Mouse (Mus musculus) forebrain, postnatal 0 days (tissue): ENCODE data around the gene Msh4. TPM values are rescaled to one million over a fixed set of nuclear protein-coding genes. Genes with fewer than 3 reads are reported as not detected.

ENCODE experiments used
- ATAC-seq: fragments of 200-750 bp; cut with Nextera tagmentation; 2 replicates; pipeline ENCODE4 v1.8.0; 2017; ENCODE audit warnings: mild to moderate bottlenecking, moderate library complexity
- DNase-seq: peaks from one replicate; pipeline ENCODE4 v3.0.0-alpha.2; 2015
- H3K27ac ChIP-seq: fragments of 300-500 bp; sonication (generic); 2 replicates; pipeline ENCODE4 v1.5.1; 2014; ENCODE audit warnings: low read depth, mild to moderate bottlenecking, antibody characterized with exemption, low read length, moderate library complexity, mixed read lengths
- H3K27me3 ChIP-seq: fragments of 300-500 bp; sonication (generic); 2 replicates; pipeline ENCODE4 v1.6.1; 2014; ENCODE audit warnings: mild to moderate bottlenecking, low read length, mixed read lengths; ENCODE audit not compliant: insufficient read depth
- H3K36me3 ChIP-seq: fragments of 300-500 bp; sonication (generic); 2 replicates; pipeline ENCODE4 v1.6.1; 2014; ENCODE audit warnings: mild to moderate bottlenecking, moderate library complexity; ENCODE audit not compliant: insufficient read depth
- H3K4me1 ChIP-seq: fragments of 300-500 bp; sonication (generic); 2 replicates; pipeline ENCODE4 v1.6.1; 2014; ENCODE audit warnings: antibody characterized with exemption; ENCODE audit not compliant: insufficient read depth
- H3K4me2 ChIP-seq: fragments of 300-500 bp; sonication (generic); 2 replicates; pipeline ENCODE4 v1.6.1; 2014; ENCODE audit warnings: low read depth, mild to moderate bottlenecking, moderate library complexity
- H3K4me3 ChIP-seq: fragments of 300-500 bp; sonication (generic); 2 replicates; pipeline ENCODE4 v1.5.1; 2014; ENCODE audit warnings: low read depth, low read length, mixed read lengths
- H3K9ac ChIP-seq: fragments of 300-500 bp; sonication (generic); 2 replicates; pipeline ENCODE4 v1.6.1; 2014; ENCODE audit warnings: mild to moderate bottlenecking
- H3K9me3 ChIP-seq: fragments of 300-500 bp; sonication (generic); 2 replicates; pipeline ENCODE4 v1.6.1; 2016; ENCODE audit warnings: low read length
- CTCF ChIP-seq: sonication (generic); IDR thresholded peaks from 2 replicates; pipeline ENCODE4 v1.5.1; 2016; ENCODE audit warnings: antibody characterized with exemption, control low read depth, low read depth
- WGBS: fragments of 180-500 bp; shearing (Covaris S2); extraction: QIAGEN DNeasy Blood & Tissue Kit; methylation state at CpG from one replicate; pipeline ENCODE4 v1.1.7; 2014; 5-methylcytosine and 5-hydroxymethylcytosine counted together
- polyA plus RNA-seq: library from polyadenylated mRNA; unstranded; fragments of >200 nt; fragmentation: Nextera tagmentation; extraction: Ambion mirVana; gene quantifications from 2 replicates; pipeline ENCODE4 v1.2.1, GENCODE M21; 2015
- total RNA-seq: library from RNA; depleted of rRNA; stranded (reverse); fragments of >200 nt; gene quantifications from 2 replicates; pipeline ENCODE4 v1.2.3, GENCODE M21; 2014

Msh4 gene
- total and polyA plus RNA-seq, 2 experiments from 2014 or later: 0.05 to 0.95 TPM

DNA sequence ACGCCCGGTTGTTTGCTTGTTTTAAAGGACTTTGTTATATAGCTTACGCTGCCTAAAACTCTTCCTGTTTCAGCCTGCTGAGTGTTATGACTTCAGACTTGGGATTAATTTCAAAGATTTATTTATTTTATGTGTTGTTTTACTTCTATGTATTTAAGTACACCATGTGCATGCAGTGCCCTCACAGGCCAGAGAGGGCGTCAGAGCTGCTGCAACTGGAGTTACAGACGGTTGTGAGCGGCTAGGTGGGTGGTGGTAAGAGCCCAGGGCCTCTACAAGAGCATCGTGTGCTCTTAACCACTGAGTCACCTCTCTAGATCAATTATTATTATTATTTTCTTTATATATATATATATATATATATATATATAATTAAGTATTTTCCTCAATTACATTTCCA is 20.4 kb upstream of the Msh4 start:
- H3K27ac ChIP-seq: no peak overlapping the region
- DNase-seq (no peak), ATAC-seq (no peak)
- no peak overlapping the region for H3K9ac ChIP-seq
- no peaks in the 10 kb centered on the region for H3K27me3 ChIP-seq
- no peak overlapping the region for H3K4me2 ChIP-seq
- whole genome bisulfite sequencing: 87% methylated on average over 7 of the region's 7 CpGs
- no peaks in the 10 kb centered on the region for H3K4me1 ChIP-seq
- H3K4me3 ChIP-seq: no peak overlapping the region
- H3K9me3 ChIP-seq: no peaks in the 10 kb centered on the region
- no peak for TF ChIP-seq CTCF
- H3K36me3 ChIP-seq: peaks cover 11% of the 10 kb centered on the region; the same call in 1 of the 2 replicates

DNA sequence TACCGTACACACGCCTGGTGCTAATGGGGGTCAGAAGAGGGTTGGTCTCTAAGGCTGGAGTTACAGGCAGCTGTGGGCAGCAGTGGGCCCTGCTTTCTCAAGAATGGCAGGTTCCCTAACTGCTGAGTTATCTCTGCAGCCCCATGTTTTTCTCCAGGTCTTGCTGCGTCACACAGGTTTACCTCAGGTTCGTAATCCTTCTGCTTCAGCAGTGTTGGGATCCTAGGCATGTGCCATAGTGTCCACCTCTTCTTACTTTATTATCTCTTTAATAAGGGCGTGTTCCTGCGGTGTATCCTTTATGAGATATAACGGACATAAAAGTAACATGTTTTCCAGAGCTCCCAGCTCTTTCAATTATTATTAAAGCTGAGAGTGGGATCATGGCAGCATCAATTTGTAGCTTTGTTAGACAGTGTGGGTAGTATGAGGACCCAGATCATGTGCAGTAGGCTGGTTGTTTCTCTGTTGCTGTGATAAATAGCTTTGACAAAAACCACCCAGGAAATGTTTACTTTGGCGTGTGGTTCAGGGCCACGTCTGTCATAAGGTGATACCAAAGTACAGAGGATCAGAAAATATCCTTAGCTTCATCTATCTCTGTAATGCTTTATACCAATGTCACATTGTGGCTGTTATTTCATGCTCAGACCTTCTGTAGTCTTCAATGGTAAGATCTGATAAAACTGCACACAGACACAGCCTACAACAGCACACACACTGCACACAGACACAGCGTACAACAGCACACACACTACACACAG is 15.4 kb upstream of the Msh4 start:
- H3K27ac ChIP-seq: no peak overlapping the region
- ATAC-seq (no peak), DNase-seq (no peak)
- no peaks in the 10 kb centered on the region for H3K9me3 ChIP-seq
- no peaks in the 10 kb centered on the region for H3K27me3 ChIP-seq
- H3K4me3 ChIP-seq: no peak overlapping the region
- H3K36me3 ChIP-seq: peaks cover 11% of the 10 kb centered on the region; the same call in 1 of the 2 replicates
- TF ChIP-seq CTCF: no peak
- WGBS: 95% methylated on average over 10 of the region's 10 CpGs
- H3K9ac ChIP-seq: no peak overlapping the region
- no peaks in the 10 kb centered on the region for H3K4me1 ChIP-seq
- H3K4me2 ChIP-seq: no peak overlapping the region

DNA sequence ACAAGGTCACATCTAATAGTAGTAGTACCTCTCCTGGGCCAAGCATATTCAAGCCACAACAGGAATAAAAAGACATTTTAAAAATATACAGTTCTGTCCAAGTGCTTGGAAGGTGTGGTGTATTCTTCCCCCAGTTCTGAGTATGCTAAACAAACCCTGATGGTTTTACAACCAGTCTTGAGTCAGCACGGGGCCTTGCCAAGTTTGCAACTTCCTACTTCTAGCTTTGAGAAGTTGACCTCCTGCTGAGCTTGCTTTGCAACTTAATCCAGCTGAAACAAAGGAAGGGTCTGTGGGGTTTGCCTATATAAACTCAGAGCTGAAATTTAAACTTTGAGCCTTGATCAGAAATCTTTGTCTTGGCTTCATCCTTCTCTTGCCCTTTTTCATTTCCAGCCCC is 11.3 kb upstream of the Msh4 start:
- WGBS: 3% methylated on average over 1 of the region's 1 CpGs
- Histone ChIP-seq H3K4me3 (no peak overlapping the region), H3K27me3 (no peaks in the 10 kb centered on the region), H3K9ac (no peak overlapping the region), H3K27ac (no peak overlapping the region), H3K4me2 (no peak overlapping the region), H3K4me1 (no peaks in the 10 kb centered on the region), H3K36me3 (no peaks in the 10 kb centered on the region), H3K9me3 (no peaks in the 10 kb centered on the region)
- DNase-seq: no peak
- TF ChIP-seq CTCF: no peak
- ATAC-seq: no peak

DNA sequence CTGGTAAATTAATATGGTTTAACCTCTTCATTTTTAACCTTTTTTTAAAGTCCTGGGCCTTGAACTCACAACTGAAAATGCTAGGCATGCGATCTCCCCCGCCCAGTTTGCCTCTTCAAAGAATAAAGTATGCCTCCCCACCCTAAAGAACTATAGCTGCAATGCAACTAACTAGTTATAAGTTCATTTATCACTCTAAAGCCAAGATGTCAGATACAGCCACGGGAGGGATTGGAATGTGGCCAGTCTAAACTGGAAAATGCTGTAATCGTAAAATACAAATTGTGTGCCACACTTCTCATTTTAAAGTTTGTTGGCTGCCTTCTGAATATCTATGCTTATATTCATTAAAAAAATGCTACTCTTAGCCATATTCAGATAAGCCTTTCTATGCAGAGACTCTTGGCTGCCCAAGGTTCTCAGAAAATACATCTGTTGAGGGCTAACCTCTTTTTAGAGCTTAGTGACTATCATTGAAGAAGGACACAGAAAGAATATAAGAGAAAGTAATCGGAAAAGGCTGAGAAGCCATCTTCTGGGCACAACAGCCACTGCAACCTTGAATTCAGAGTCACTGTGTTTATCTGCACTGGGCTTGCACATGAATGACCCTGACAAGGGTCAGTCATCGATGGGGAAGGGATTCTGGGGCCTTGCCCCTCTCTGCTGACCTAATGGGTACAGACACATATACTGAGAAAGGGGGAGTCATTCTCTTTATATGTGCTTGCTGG is 7.7 kb upstream of the Msh4 start:
- Histone ChIP-seq H3K4me2 (peak overlapping the region; percentile 77), H3K4me3 (peak overlapping the region; percentile 85), H3K9ac (peak overlapping the region; percentile 88), H3K36me3 (peaks cover 23% of the 10 kb centered on the region), H3K27me3 (no peaks in the 10 kb centered on the region), H3K9me3 (no peaks in the 10 kb centered on the region), H3K4me1 (peaks cover 13% of the 10 kb centered on the region), H3K27ac (peak overlapping the region; percentile 92)
- DNase-seq: peak; percentile 14
- no peak for ATAC-seq
- WGBS: 48% methylated on average over 6 of the region's 6 CpGs
- peak; percentile 38 for TF ChIP-seq CTCF

DNA sequence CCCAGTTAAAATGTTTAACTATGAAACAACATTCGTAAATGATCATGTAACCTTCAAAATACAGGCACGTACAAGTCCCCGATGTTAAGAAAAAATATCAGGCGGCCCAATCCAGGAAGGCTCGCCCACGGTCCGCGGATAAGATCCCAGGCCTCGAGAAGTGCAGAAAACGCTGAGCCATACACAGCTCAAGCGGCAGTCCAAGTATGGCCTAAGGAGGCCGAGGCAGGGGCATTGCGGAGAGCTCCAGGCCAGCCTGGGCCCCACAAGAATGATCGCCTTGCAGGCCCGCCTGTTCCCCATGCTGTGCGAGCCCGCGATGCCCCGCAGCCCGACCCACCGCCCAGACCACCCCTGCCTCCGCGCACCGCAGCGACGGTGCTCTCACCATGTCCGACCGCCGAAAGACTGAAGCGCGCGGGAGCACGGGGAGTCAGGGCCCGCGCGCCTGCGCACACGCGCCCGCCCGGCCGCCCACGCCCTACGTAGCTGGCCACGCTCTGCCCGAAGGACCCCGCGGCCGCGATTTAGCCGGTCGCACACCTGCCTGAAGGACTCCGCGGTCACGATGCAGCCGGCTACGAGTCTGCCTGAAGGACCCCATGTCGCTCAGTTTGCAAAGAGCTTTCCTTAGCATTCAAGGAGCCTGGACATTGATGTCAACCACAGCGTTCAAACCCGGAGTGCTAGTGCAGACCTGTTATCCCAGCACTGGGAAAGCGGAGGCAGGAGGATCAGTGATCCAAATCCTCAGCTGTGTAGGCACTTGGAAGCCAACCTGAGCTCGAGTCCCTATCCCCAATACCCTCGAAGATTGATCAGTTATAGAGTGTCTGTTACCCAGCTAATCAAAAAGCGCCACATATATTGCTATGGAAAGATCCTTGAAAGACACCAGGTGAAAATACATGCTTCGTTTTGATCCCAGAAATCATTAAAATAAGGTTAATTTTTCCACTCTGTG is 6.9 kb upstream of the Msh4 start, which contains the start of gene Rabggtb:
Rabggtb (minus strand) TSS at position 464 of the 964 bp plus-strand sequence.
- no peak for TF ChIP-seq CTCF
- Histone ChIP-seq H3K27ac (peak within 1 kb of the TSS; percentile 92), H3K4me2 (peak within 1 kb of the TSS; percentile 77), H3K9me3 (no peaks in the 10 kb centered on the region), H3K36me3 (peaks cover 32% of the 10 kb centered on the region), H3K27me3 (no peaks in the 10 kb centered on the region), H3K4me3 (peak within 1 kb of the TSS; percentile 85), H3K9ac (peak within 1 kb of the TSS; percentile 88), H3K4me1 (peaks cover 15% of the 10 kb centered on the region)
- WGBS: 1% methylated on average over 65 of the region's 65 CpGs
- DNase-seq (peak; percentile 98), ATAC-seq (peak; percentile 99)

DNA sequence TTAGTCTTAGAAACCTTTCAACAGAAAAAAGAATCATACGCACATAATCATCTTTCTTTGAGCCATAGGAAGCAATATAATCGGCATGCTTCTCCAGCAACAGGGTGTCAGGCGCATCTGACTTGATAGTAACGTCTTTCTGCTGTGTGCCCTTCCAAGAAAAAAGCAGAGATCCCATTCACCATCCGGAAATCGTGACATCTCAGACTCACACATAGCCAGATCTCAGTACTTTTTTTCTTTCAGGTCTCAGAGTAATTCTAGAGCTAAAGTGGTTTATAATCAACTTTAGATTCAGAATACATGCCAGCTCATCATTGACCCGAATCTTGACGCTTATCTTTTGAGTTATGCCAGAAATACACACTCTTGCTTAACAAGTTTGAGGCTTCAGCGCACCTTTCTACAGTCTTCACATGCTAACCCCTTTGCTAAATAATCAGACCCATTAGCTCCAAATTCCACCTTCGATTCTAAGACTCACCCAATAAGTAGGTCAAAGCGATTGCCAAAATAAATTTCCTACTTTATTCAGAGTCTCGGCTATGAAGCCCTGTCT is 6.0 kb upstream of the Msh4 start:
- peak overlapping the region; percentile 88 for H3K9ac ChIP-seq
- 5% methylated on average over 12 of the region's 12 CpGs for WGBS
- H3K27me3 ChIP-seq: no peaks in the 10 kb centered on the region
- peak overlapping the region; percentile 92 for H3K27ac ChIP-seq
- no peaks in the 10 kb centered on the region for H3K9me3 ChIP-seq
- peak overlapping the region; percentile 85 for H3K4me3 ChIP-seq
- H3K36me3 ChIP-seq: peaks cover 36% of the 10 kb centered on the region
- peak overlapping the region; percentile 77 for H3K4me2 ChIP-seq
- DNase-seq (no peak), ATAC-seq (no peak)
- no peak for TF ChIP-seq CTCF
- peaks cover 15% of the 10 kb centered on the region for H3K4me1 ChIP-seq
